Mouse (Mus musculus): ENCODE results near the gene Polr1a.

DNA sequence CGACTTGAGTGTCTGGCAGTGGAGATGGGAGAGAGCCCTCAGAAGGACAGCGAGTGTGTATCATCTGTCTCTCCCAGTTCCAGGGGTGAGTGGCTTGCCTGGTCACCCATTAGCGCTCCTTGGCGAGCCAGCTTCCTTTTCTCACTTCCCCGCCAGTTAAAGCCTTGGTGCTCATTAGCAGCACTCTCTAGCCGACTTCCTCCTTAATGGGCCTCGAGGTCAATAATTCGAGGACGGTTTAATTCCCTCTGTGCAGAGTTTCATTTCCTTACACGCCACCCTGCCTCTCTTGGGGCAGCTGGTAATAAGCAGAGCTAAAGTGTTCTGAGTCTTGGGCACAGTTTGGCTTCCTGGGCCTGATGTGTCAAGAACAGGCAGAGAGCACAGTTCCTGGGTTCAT lies 21.2 kb downstream of the Polr1a start:
- no peak for TF ChIP-seq CTCF (IDR thresholded peaks at IDR 0.05; ENCODE audit: extremely low read depth, insufficient read depth, low read length)
- TF ChIP-seq POLR2A (IDR thresholded peaks at IDR 0.05; ENCODE audit: extremely low read depth, insufficient read depth, low read length) = no peak

Data from cortical plate, adult 2 months (tissue).